Mouse (Mus musculus): ENCODE results near the gene Ypel3.

DNA sequence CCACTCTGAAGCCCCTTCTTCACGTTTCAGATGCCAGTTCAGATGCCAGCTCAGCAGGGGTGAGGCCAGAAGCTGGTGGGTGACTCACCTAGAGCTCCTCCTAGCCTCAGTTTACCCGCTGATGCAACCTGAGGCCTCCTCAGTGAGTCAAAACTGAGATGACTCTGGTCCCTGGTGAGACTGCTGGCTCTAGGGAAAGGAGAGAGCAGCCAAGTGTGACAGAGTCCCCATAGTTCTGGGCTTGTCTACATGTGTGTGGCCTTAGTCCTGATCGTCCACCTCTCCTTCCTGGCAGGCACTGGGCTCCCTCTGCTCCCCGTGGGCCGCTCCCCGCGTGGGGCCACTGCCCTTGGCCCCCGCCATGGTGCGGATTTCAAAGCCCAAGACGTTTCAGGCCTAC lies 721 bp downstream of the Ypel3 start:
- TF ChIP-seq MAFK (IDR thresholded peaks at IDR 0.05; ENCODE audit: insufficient read depth, low read depth, low read length) (no peak), HCFC1 (IDR thresholded peaks at IDR 0.05; ENCODE audit: borderline replicate concordance, insufficient read depth, low read length) (no peak), ZC3H11A (IDR thresholded peaks at IDR 0.05; ENCODE audit: borderline replicate concordance, low read depth, low read length) (no peak), ZNF384 (IDR thresholded peaks at IDR 0.05; ENCODE audit: low read depth, low read length) (no peak)

Data from ES-E14 (cell line).